ENCODE assay signal across 8 mouse cellular contexts in genomic region chr5:66069470-66070144, GRCm38 (mm10).
DNase-seq lines count a peak whose midpoint lies in the region; ATAC-seq and TF ChIP-seq lines count a peak whose summit lies in the region.

No protein-coding gene starts in this region.

- no peak overlapping the region for H3K27ac ChIP-seq in left cerebral cortex, adult 2 months
- no peak overlapping the region for H3K27ac ChIP-seq in heart, embryonic 16.5 days (ENCODE audit: low read length)

- H3K27me3 ChIP-seq in heart, embryonic 16.5 days (ENCODE audit: control insufficient read depth, insufficient read depth, low read length): no peaks in the 10 kb centered on the region

- H3K4me3 ChIP-seq in left cerebral cortex, adult 2 months: peak overlapping the region; percentile 41
- H3K4me3 ChIP-seq in heart, embryonic 16.5 days (ENCODE audit: low read length): peak overlapping the region; percentile 58

- DNase-seq in left cerebral cortex, adult 2 months (ENCODE audit: extremely low spot score in 1 of 2, low spot score in 2 of 2): no peak
- no peak for DNase-seq in left cerebral cortex, postnatal 36 days (ENCODE audit: low spot score in 2 of 2)
- peak; percentile 70 for DNase-seq in embryo, embryonic 10.5 days (ENCODE audit: low spot score)
- DNase-seq in kidney, postnatal 14 days: peak; percentile 70
- peak; percentile 36 for DNase-seq in spleen, adult 12 weeks (ENCODE audit: low spot score)
- DNase-seq in frontal cortex, postnatal 10 days (ENCODE audit: low spot score in 2 of 2): no peak

- H3K9me3 ChIP-seq in heart, embryonic 16.5 days (replicated peaks; ENCODE audit: control insufficient read depth, low read length): no peaks in the 10 kb centered on the region

- 9% methylated on average over 27 of the region's 27 CpGs for WGBS in heart, embryonic 16.5 days

- TF ChIP-seq CTCF in left cerebral cortex, adult 2 months (IDR thresholded peaks at IDR 0.05): no peak

- peak overlapping the region; percentile 87 for H3K4me2 ChIP-seq in heart, embryonic 16.5 days (ENCODE audit: low read depth, low read length)

- H3K36me3 ChIP-seq in heart, embryonic 16.5 days (ENCODE audit: control insufficient read depth, insufficient read depth): no peaks in the 10 kb centered on the region

- H3K4me1 ChIP-seq in heart, embryonic 16.5 days (ENCODE audit: control insufficient read depth, insufficient read depth, low read length): peaks cover 13% of the 10 kb centered on the region

- peak overlapping the region; percentile 67 for H3K9ac ChIP-seq in heart, embryonic 16.5 days (ENCODE audit: low read length)

- peak; percentile 81 for ATAC-seq in heart, embryonic 16.5 days (replicated peaks; ENCODE audit: extremely low read depth, insufficient read depth, low FRiP score)
- ATAC-seq in megakaryocyte, adult 5-6 weeks (ENCODE audit: poor library complexity, severe bottlenecking): peak; percentile 80

- intact Hi-C loops in left cerebral cortex, adult 2 months (cut with DNase I): no loop called here
- intact Hi-C loops in left cerebral cortex, postnatal 36 days (cut with DNase I): no loop called here

Comparison
In these comparisons a context has a peak if more than half of its experiments do, and no peak if none do; other contexts are left out.
1. DNase-seq: peak in embryo, embryonic 10.5 days (single experiment), kidney, postnatal 14 days (single experiment) and spleen, adult 12 weeks (single experiment); none in left cerebral cortex, adult 2 months (0 of 2), left cerebral cortex, postnatal 36 days (0 of 2) and frontal cortex, postnatal 10 days (0 of 2).